Mouse (Mus musculus) C2C12 (cell line): ENCODE data around the gene Mfsd4b2. TPM values are rescaled to one million over a fixed set of nuclear protein-coding genes. Genes with fewer than 3 reads are reported as not detected.

ENCODE experiments used
- H3K27me3 ChIP-seq: one replicate; pipeline ENCODE4 v1.6.1; 2011; ENCODE audit not compliant: control insufficient read depth, insufficient read depth, insufficient read length
- H3K36me3 ChIP-seq: one replicate; pipeline ENCODE4 v1.6.1; 2011; ENCODE audit not compliant: control insufficient read depth, insufficient read depth
- H3K4me3 ChIP-seq: one replicate; pipeline ENCODE4 v1.5.1; 2011; ENCODE audit warnings: mild to moderate bottlenecking, control low read depth; ENCODE audit not compliant: poor library complexity, insufficient read depth, severe bottlenecking
- H3K79me2 ChIP-seq: one replicate; pipeline ENCODE4 v1.6.1; 2011; ENCODE audit not compliant: control insufficient read depth, insufficient read depth
- H3K79me3 ChIP-seq: one replicate; pipeline ENCODE4 v1.6.1; 2011; ENCODE audit warnings: low read depth, control low read depth
- H3ac ChIP-seq: one replicate; pipeline ENCODE3; 2011; ENCODE audit warnings: low read depth; ENCODE audit not compliant: control insufficient read depth, insufficient read length
- CEBPB ChIP-seq: IDR thresholded peaks from one replicate; pipeline ENCODE4 v1.6.1; 2011; ENCODE audit warnings: low read depth, mild to moderate bottlenecking, control low read depth, moderate library complexity
- CTCF ChIP-seq: IDR thresholded peaks from one replicate; pipeline ENCODE4 v1.5.1; 2011; ENCODE audit not compliant: control insufficient read depth, insufficient read depth, insufficient read length
- FOSL1 ChIP-seq: IDR thresholded peaks from one replicate; pipeline ENCODE4 v1.8.0; 2011; ENCODE audit warnings: mild to moderate bottlenecking, low read length; ENCODE audit not compliant: poor library complexity, insufficient read depth, severe bottlenecking
- MAX ChIP-seq: IDR thresholded peaks from one replicate; pipeline ENCODE4 v1.6.1; 2011; ENCODE audit warnings: mild to moderate bottlenecking, control low read depth
- MYOD1 ChIP-seq: IDR thresholded peaks from one replicate; pipeline ENCODE4 v1.6.1; 2011; ENCODE audit warnings: low read depth; ENCODE audit not compliant: control insufficient read depth, insufficient read length
- MYOG ChIP-seq: IDR thresholded peaks from one replicate; pipeline ENCODE4 v1.6.1; 2011; ENCODE audit not compliant: control insufficient read depth, insufficient read length; ENCODE audit errors: extremely low read depth
- USF1 ChIP-seq: IDR thresholded peaks from one replicate; pipeline ENCODE4 v1.6.1; 2011; ENCODE audit warnings: low read depth, mild to moderate bottlenecking, control low read depth, moderate library complexity
- long read RNA-seq, 2 experiments: library from polyadenylated mRNA; unstranded; transcript quantifications; one replicate each; pipeline ENCODE4 v2.0.0; 2019 to 2020
- polyA plus RNA-seq: library from polyadenylated mRNA; unstranded; fragments of >200 nt; fragmentation: generic; extraction: Trizol; gene quantifications from one replicate; pipeline ENCODE4 v1.2.1, GENCODE M21; 2012; ENCODE audit warnings: missing spikeins

Gene Mfsd4b2
- polyA plus RNA-seq, result not detected
- long read RNA-seq, experiment 1, result 0 reads
- long read RNA-seq, experiment 2, result 0 reads

DNA sequence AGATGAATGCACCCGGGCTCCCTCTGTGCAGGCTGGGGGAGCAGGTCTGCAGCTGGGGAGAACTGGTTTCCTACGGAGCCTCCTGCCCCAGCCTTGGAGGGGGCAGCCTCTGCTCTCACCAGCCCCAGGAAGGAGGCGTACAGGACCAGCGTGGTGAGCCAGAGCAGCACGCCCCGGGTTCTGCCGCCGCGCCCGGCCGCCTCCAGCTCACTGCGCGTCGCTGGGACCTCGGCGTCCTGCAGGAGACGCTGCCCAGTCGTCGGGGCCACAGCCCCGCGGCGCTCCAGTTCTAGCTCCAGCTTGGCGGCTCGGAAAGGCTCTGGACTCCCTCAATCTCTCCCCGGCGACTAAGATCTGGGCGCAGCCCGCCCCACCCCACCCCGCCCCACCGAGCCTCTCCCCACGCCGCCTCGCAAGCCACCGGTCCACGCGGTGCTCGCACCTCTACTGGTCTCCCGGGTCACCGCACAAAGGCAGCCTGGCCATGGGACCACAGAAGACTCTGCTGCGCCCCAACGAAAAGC is at the start of gene Mfsd4b2:
TSS of gene Mfsd4b2 (minus strand) at position 308 of the 524 bp plus-strand sequence.
- Histone ChIP-seq H3K79me2 (no peaks in the 10 kb centered on the region), H3K79me3 (no peaks in the 10 kb centered on the region), H3K27me3 (peaks cover 9% of the 10 kb centered on the region), H3ac (no peak within 1 kb of the TSS), H3K4me3 (no peak within 1 kb of the TSS), H3K36me3 (no peaks in the 10 kb centered on the region)
- no peak for TF ChIP-seq MYOG
- TF ChIP-seq MYOD1, result no peak
- no peak for TF ChIP-seq USF1
- no peak for TF ChIP-seq CEBPB
- no peak for TF ChIP-seq FOSL1
- no peak for TF ChIP-seq MAX
- TF ChIP-seq CTCF, result no peak

DNA sequence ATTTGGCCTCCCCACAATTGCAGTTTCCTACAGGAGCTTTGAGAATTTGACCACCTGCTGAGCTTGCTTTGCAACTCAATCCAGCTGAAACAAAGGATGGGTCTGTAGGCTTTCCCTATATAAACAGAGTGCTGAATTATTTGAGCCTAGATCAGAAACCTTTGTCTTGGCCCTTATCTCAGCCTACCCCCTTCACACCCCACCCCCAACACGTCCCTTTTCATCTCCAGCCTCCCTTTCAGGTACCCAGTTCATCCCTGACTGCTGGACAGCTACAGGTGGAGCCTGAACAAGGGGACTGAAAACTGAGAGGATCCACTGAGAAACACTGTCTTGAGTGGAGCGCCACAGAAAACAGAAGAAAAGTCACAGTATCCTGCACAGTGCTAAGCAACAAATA is 49.0 kb upstream of the Mfsd4b2 start:
- Histone ChIP-seq H3K36me3 (no peaks in the 10 kb centered on the region), H3K79me3 (no peaks in the 10 kb centered on the region), H3K4me3 (no peak overlapping the region), H3ac (no peak overlapping the region), H3K79me2 (no peaks in the 10 kb centered on the region), H3K27me3 (no peaks in the 10 kb centered on the region)
- TF ChIP-seq MYOG (no peak), USF1 (no peak), MAX (no peak), MYOD1 (no peak), CEBPB (no peak), FOSL1 (no peak), CTCF (no peak)

DNA sequence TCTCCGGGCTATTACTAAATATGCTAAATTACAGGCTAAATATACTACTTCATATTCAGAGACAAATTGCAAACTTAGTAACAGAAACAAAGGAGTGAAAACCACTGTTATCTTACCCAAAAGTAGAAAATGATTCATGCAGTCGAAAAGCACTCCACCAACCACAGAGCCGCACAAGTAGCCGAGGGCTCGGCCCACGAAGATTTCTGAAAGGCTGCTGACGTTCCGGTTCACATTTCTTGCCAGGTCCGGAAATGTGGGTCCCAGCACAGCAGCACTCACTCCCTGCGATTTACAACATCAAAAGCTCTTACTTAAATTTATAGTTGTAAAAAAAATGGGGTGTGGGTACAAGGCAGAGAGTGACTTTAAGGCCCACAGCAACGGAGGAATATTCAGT is 48.3 kb upstream of the Mfsd4b2 start:
- Histone ChIP-seq H3K79me2 (no peaks in the 10 kb centered on the region), H3ac (no peak overlapping the region), H3K4me3 (no peak overlapping the region), H3K79me3 (no peaks in the 10 kb centered on the region), H3K27me3 (no peaks in the 10 kb centered on the region), H3K36me3 (no peaks in the 10 kb centered on the region)
- no peak for TF ChIP-seq FOSL1
- TF ChIP-seq CTCF, result no peak
- TF ChIP-seq CEBPB, result no peak
- TF ChIP-seq MYOG, result no peak
- TF ChIP-seq MAX, result no peak
- TF ChIP-seq USF1, result no peak
- no peak for TF ChIP-seq MYOD1

- TF ChIP-seq CTCF, result no peak
- no peak for TF ChIP-seq MYOD1
- TF ChIP-seq MAX, result no peak
- no peak for TF ChIP-seq MYOG
- TF ChIP-seq USF1, result no peak
- TF ChIP-seq FOSL1, result no peak
- no peak for TF ChIP-seq CEBPB
- no peaks in the 10 kb centered on the region for H3K27me3 ChIP-seq
- H3K79me3 ChIP-seq, result no peaks in the 10 kb centered on the region
- H3K36me3 ChIP-seq, result no peaks in the 10 kb centered on the region
- no peak overlapping the region for H3K4me3 ChIP-seq
- H3K79me2 ChIP-seq, result no peaks in the 10 kb centered on the region
- no peak overlapping the region for H3ac ChIP-seq
Measured at GRCm38 (mm10) chr10:39967512-39967911, 40.8 kb upstream of the Mfsd4b2 start.

DNA sequence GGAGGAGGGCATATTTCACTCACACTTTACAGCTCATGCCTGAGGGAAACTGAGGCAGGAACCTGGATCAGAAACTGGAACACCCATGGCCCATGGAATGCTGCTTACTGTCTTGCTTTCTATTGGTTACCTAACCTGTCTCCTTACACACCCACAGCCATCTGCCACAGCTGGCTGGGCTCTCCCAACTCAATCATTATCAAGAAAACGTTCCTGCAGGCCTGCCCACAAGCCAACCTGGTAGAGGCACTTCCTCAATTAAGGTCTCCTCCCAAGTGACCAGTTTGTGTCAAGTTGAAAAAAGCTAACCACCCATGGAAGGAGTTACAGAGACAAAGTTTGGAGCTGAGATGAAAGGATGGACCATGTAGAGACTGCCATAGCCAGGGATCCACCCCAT is 35.2 kb upstream of the Mfsd4b2 start:
- Histone ChIP-seq H3K27me3 (no peaks in the 10 kb centered on the region), H3K79me3 (no peaks in the 10 kb centered on the region), H3K79me2 (no peaks in the 10 kb centered on the region), H3ac (no peak overlapping the region), H3K36me3 (no peaks in the 10 kb centered on the region), H3K4me3 (no peak overlapping the region)
- TF ChIP-seq MYOD1, result no peak
- no peak for TF ChIP-seq USF1
- TF ChIP-seq MYOG, result no peak
- TF ChIP-seq CTCF, result no peak
- no peak for TF ChIP-seq CEBPB
- no peak for TF ChIP-seq FOSL1
- no peak for TF ChIP-seq MAX

- Histone ChIP-seq H3K36me3 (no peaks in the 10 kb centered on the region), H3ac (no peak overlapping the region), H3K27me3 (no peaks in the 10 kb centered on the region), H3K79me3 (no peaks in the 10 kb centered on the region), H3K4me3 (no peak overlapping the region), H3K79me2 (no peaks in the 10 kb centered on the region)
- TF ChIP-seq MYOG (no peak), USF1 (no peak), MAX (no peak), FOSL1 (no peak), CEBPB (no peak), MYOD1 (no peak), CTCF (no peak)
Measured at GRCm38 (mm10) chr10:39960441-39960822, 33.7 kb upstream of the Mfsd4b2 start.
